In genomic region chr11:117870688-117871365, GRCm38 (mm10) we compare ENCODE assay signal across 9 mouse cellular contexts. TPM values are rescaled to one million over a fixed set of nuclear protein-coding genes. Genes with fewer than 3 reads are reported as not detected.
DNase-seq lines count a peak whose midpoint lies in the region; ATAC-seq and TF ChIP-seq lines count a peak whose summit lies in the region.
"Had no signal": no experiment of that assay in that cellular context is flagged by ENCODE, and none has a peak within 500 bp of the region (broad histone marks: within the 10 kb centered on the region; RNA-seq: fewer than 3 reads in every experiment).

No protein-coding gene starts in this region.

- H3K9me3 ChIP-seq in limb, embryonic 13.5 days: no peaks in the 10 kb centered on the region
- H3K9me3 ChIP-seq: embryonic facial prominence, embryonic 15.5 days had no signal

- H3K4me3 ChIP-seq in cortical plate, adult 2 months (ENCODE audit: insufficient read depth, low read length): no peak overlapping the region
- no peak overlapping the region for H3K4me3 ChIP-seq in limb, embryonic 13.5 days
- H3K4me3 ChIP-seq: embryonic facial prominence, embryonic 15.5 days had no signal

- no peak overlapping the region for H3K27ac ChIP-seq in cortical plate, adult 2 months (ENCODE audit: insufficient read depth, low read length)
- no peak overlapping the region for H3K27ac ChIP-seq in limb, embryonic 13.5 days
- H3K27ac ChIP-seq: embryonic facial prominence, embryonic 15.5 days had no signal

- 38% methylated on average over 12 of the region's 12 CpGs for WGBS in limb, embryonic 13.5 days

- DNase-seq in 3T3-L1 (ENCODE audit: low read depth, low spot score) (peak; percentile 87), adipocyte (ENCODE audit: low spot score) (peak; percentile 88)
- peak; percentile 69 for DNase-seq in gastrocnemius, postnatal 14 days
- DNase-seq in kidney, adult 8-10 months: peak; percentile 61 to 71
- DNase-seq in natural killer cell, adult 2 months (ENCODE audit: low spot score in 2 of 2): peak; percentile 59 to 78
- peak; percentile 55 for DNase-seq in telencephalon, adult 2 months (ENCODE audit: low read depth, low spot score)

- H3K27me3 ChIP-seq in limb, embryonic 13.5 days: no peaks in the 10 kb centered on the region
- H3K27me3 ChIP-seq: embryonic facial prominence, embryonic 15.5 days had no signal

- H3K4me2 ChIP-seq in limb, embryonic 13.5 days (replicated peaks): peak overlapping the region; percentile 32
- H3K4me2 ChIP-seq: embryonic facial prominence, embryonic 15.5 days had no signal

- TF ChIP-seq CTCF in cortical plate, adult 2 months (IDR thresholded peaks at IDR 0.05; ENCODE audit: extremely low read depth, insufficient read depth, low read length): peak; percentile 98

- no peak overlapping the region for H3K9ac ChIP-seq in limb, embryonic 13.5 days
- H3K9ac ChIP-seq: embryonic facial prominence, embryonic 15.5 days had no signal

- peaks cover 2% of the 10 kb centered on the region; the same call in 1 of the 2 replicates for H3K4me1 ChIP-seq in cortical plate, adult 2 months (ENCODE audit: control insufficient read depth, insufficient read depth, low read length)
- H3K4me1 ChIP-seq in limb, embryonic 13.5 days: peaks cover 21% of the 10 kb centered on the region

- no peak for ATAC-seq in limb, embryonic 13.5 days (ENCODE audit: low FRiP score, low read depth)

- intact Hi-C loops in gastrocnemius, postnatal 14 days (cut with DNase I; ENCODE audit: low total_unique reads): loop anchor here (5.0 kb wide), 2 partner anchors 96 to 146 kb away; no protein-coding TSS in a partner anchor

- no peak for TF ChIP-seq POLR2A in cortical plate, adult 2 months (IDR thresholded peaks at IDR 0.05; ENCODE audit: extremely low read depth, insufficient read depth, low read length)

- no peaks in the 10 kb centered on the region for H3K36me3 ChIP-seq in limb, embryonic 13.5 days
- H3K36me3 ChIP-seq: embryonic facial prominence, embryonic 15.5 days had no signal

RNA-seq across cellular contexts. Expression of gene Tha1, which starts 2.5 kb away (rescaled TPM):
- 9.0 and 11.5 TPM in 2 replicates for polyA plus RNA-seq in cortical plate, adult 2 months (2012; rRNA removed)
- 1 to 10 TPM; 5.8 to 7.5 TPM for total RNA-seq in gastrocnemius, postnatal 14 days (2021)
- polyA plus RNA-seq in limb, embryonic 13.5 days (2015; fragmentation: Nextera tagmentation; extraction: Ambion mirVana): 3.4 and 3.6 TPM in 2 replicates

RNA-seq across cellular contexts. Expression of gene Tmem235, which starts 10.3 kb away (rescaled TPM):
- 0.04 TPM in 1 of 2 replicates, not detected in the other for polyA plus RNA-seq in cortical plate, adult 2 months (2012; rRNA removed)
- not detected for total RNA-seq in gastrocnemius, postnatal 14 days (2021)
- polyA plus RNA-seq in limb, embryonic 13.5 days (2015; fragmentation: Nextera tagmentation; extraction: Ambion mirVana): not detected in 2 replicates
- polyA plus RNA-seq: embryonic facial prominence, embryonic 15.5 days had no signal

RNA-seq across cellular contexts. Expression of gene Birc5, which starts 21.8 kb away (rescaled TPM):
- 2.2 TPM in 2 replicates for polyA plus RNA-seq in cortical plate, adult 2 months (2012; rRNA removed)
- total RNA-seq in gastrocnemius, postnatal 14 days (2021): 1 to 10 TPM; 4.2 TPM
- polyA plus RNA-seq in limb, embryonic 13.5 days (2015; fragmentation: Nextera tagmentation; extraction: Ambion mirVana): 307 and 322 TPM in 2 replicates

RNA-seq across cellular contexts. Expression of gene Tk1, which starts 44.9 kb away (rescaled TPM):
- 1.0 and 1.9 TPM in 2 replicates for polyA plus RNA-seq in cortical plate, adult 2 months (2012; rRNA removed)
- 1 to 10 TPM; 5.4 to 5.8 TPM for total RNA-seq in gastrocnemius, postnatal 14 days (2021)
- 133 and 137 TPM in 2 replicates for polyA plus RNA-seq in limb, embryonic 13.5 days (2015; fragmentation: Nextera tagmentation; extraction: Ambion mirVana)

RNA-seq across cellular contexts. Expression of gene Afmid, which starts 45.1 kb away (rescaled TPM):
- 4.4 TPM in 2 replicates for polyA plus RNA-seq in cortical plate, adult 2 months (2012; rRNA removed)
- total RNA-seq in gastrocnemius, postnatal 14 days (2021): 1 to 10 TPM; 3.5 to 3.6 TPM
- 5.6 and 6.2 TPM in 2 replicates for polyA plus RNA-seq in limb, embryonic 13.5 days (2015; fragmentation: Nextera tagmentation; extraction: Ambion mirVana)

Comparison
In these comparisons a context has a peak if more than half of its experiments do, and no peak if none do; other contexts are left out.
1. RNA of gene Birc5, which starts 21.8 kb away (polyA plus RNA-seq): 307 to 322 TPM in limb, embryonic 13.5 days; 2.2 TPM in cortical plate, adult 2 months; every median in the first group is over 10 times any median in the second.
2. Peak in every context shown above with its lines, with median percentiles within 50 percentile points of each other: DNase-seq.